Mouse (Mus musculus): ENCODE measurements around the gene Serp2.
A peak's percentile ranks its signal among the peaks of the same experiment; 100 is the strongest.
"Not testable (repeated sequence)": the region's sequence is repeated elsewhere in the genome, so short reads cannot be mapped to it uniquely, and the experiment has no call there.

The Serp2 gene

DNA sequence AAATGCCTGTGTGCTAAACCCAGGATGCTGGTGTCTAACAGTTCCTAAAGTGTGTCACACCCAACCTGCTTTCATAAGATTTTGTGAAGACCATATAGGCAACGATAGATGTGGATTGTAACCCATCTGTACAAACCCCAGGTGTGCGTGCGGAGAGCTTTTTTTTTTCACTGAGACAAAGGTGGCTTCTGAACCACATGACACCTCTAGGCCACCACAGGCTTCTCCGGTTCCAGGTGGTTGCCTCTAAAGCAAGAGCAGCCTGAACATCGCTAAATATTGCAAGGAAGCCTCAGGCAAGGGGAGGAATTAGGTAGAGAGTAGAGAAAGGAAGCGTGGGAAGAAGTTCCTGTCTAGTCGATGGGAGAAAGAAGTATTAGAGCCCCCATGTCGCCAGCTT, 10.0 kb upstream of the Serp2 start:
- H3K4me1 ChIP-seq (replicated peaks; ENCODE audit: low read depth, low read length) = 0 out of 2 replicates have a peak, but pooled peaks cover 3% of the 10 kb centered on the region
- no peaks in the 10 kb centered on the region for H3K36me3 ChIP-seq (ENCODE audit: insufficient read depth, low read length)
- H3K4me3 ChIP-seq (replicated peaks; ENCODE audit: low read length) = no peak overlapping the region
- peaks cover 6% of the 10 kb centered on the region; the same call in 1 of the 2 replicates for H3K27me3 ChIP-seq (ENCODE audit: insufficient read depth, low read length)
- TF ChIP-seq POU5F1 (IDR thresholded peaks at IDR 0.05; ENCODE audit: borderline replicate concordance, low read length) (no peak), CTCF (conservative IDR thresholded peaks at IDR 0.05; ENCODE audit: low read length) (no peak), NANOG (IDR thresholded peaks at IDR 0.05; ENCODE audit: borderline replicate concordance, low read length) (no peak)
- no peaks in the 10 kb centered on the region for H3K9me3 ChIP-seq (ENCODE audit: low read length)

DNA sequence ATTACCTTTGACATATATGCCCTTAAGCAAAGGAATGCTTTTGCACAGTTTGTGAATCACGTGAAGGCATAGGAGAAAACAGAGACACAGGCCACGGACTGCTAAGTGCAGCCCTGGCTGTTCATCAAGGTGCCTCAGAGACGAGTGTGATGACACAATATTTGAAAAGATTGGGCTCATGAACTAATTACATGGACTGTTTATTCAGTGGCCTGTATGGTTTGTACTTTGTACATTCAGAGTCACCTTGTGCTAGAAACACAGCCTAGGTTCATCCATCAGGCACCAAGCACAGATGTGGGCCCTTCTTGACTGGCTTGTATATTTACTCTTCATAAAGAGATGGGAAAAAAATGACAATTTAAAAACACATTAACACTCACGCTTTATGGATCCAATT, 9.5 kb upstream of the Serp2 start:
- Histone ChIP-seq H3K9me3 (ENCODE audit: low read length) (no peaks in the 10 kb centered on the region), H3K4me1 (replicated peaks; ENCODE audit: low read depth, low read length) (0 out of 2 replicates have a peak, but pooled peaks cover 3% of the 10 kb centered on the region), H3K27me3 (ENCODE audit: insufficient read depth, low read length) (peaks cover 11% of the 10 kb centered on the region), H3K4me3 (replicated peaks; ENCODE audit: low read length) (no peak overlapping the region), H3K36me3 (ENCODE audit: insufficient read depth, low read length) (no peaks in the 10 kb centered on the region)
- TF ChIP-seq POU5F1 (IDR thresholded peaks at IDR 0.05; ENCODE audit: borderline replicate concordance, low read length) (no peak), CTCF (conservative IDR thresholded peaks at IDR 0.05; ENCODE audit: low read length) (no peak), NANOG (IDR thresholded peaks at IDR 0.05; ENCODE audit: borderline replicate concordance, low read length) (no peak)

DNA sequence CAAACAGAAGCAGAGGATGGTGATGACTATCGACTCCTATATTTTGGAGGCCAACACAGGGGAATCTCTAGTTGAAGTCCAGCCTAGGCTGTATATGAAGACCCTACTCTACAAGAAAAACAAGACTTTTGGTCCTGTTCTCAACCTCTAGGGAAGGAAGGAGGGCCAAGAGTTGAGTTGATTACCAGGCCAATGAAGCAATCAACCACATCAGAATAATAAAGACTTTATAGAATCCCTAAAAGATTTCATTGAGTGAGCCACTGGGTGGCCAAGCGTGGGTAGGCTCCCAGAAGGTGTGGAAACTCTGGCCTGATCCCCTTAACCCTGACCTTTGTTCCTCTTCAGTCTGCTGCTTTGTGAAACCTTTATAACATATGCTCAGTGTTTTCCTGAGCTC, 2.5 kb upstream of the Serp2 start:
- Histone ChIP-seq H3K4me1 (replicated peaks; ENCODE audit: low read depth, low read length) (peaks cover 44% of the 10 kb centered on the region), H3K9me3 (ENCODE audit: low read length) (no peaks in the 10 kb centered on the region), H3K4me3 (replicated peaks; ENCODE audit: low read length) (no peak overlapping the region), H3K36me3 (ENCODE audit: insufficient read depth, low read length) (no peaks in the 10 kb centered on the region), H3K27me3 (ENCODE audit: insufficient read depth, low read length) (peaks cover 46% of the 10 kb centered on the region)
- no peak for TF ChIP-seq CTCF (conservative IDR thresholded peaks at IDR 0.05; ENCODE audit: low read length)
- TF ChIP-seq NANOG (IDR thresholded peaks at IDR 0.05; ENCODE audit: borderline replicate concordance, low read length) = peak; percentile 90

DNA sequence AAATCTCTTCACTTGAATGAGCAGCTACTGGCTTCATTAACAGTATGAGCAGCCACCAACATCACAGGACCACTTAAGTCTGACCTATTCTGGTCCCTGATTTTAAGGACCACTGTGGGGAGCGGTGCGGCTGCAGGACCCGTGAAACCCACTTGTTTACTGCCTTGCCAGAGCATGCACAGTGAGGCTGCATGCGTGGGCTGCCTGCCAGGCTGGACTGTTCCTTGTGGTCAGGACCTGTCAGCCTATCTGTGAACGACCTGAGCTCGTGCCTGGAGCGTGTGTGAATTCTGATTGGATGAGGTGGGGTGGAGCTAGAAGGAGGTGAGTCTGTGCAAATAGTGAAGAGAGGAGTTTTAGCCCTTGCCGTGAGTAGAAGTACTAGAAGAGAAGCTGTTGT, 1.5 kb upstream of the Serp2 start:
- Histone ChIP-seq H3K27me3 (ENCODE audit: insufficient read depth, low read length) (peaks cover 49% of the 10 kb centered on the region), H3K4me1 (replicated peaks; ENCODE audit: low read depth, low read length) (peaks cover 44% of the 10 kb centered on the region), H3K4me3 (replicated peaks; ENCODE audit: low read length) (0 out of 2 replicates have a peak overlapping the region, but pooled peaks have one; percentile 17)
- not testable (repeated sequence) for H3K36me3 ChIP-seq (ENCODE audit: insufficient read depth, low read length); H3K9me3 ChIP-seq (ENCODE audit: low read length)

DNA sequence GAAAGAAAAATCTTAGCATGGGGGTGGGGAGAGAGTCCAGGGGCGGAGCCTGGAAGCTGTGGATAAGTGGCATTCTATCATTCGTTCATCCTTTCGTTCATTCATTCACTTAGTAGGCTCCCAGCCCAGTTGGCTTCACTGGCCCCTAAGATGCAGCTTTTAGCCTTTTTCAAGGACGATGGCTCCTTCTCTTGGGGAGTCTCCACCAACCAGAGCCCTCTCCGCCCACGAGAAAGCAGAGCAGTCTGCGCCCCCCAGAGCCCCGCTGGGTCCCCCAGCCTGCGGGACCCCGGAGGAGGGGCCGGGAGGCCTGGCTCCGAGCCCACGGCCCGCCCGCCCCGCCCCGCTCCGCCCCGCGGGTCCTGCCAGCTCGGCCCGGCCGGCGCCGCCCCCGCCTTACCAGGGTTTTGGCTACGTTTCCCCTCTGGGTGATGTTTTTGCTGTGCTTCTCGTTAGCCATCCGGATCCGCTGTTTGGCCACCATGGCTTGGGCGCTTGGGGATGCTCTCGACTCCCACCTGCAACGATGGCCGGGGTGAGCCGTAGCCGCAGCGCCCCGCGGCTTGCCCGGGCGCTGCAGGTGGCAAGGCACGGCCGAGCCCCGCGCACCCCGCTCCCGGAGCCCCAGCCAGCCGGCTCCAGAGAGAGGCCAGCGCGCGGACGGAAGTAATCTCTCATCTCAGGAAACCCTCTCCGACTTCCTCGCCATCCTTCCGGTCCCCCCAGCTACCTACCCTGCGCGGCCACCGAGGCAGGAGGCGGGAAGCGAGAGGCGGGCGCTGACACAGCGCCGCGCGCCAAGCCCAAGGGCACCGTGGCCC, 448 bp downstream of the Serp2 start:
- H3K4me3 ChIP-seq (replicated peaks; ENCODE audit: low read length) = peak overlapping the region; percentile 87
- no peaks in the 10 kb centered on the region for H3K36me3 ChIP-seq (ENCODE audit: insufficient read depth, low read length)
- no peaks in the 10 kb centered on the region for H3K9me3 ChIP-seq (ENCODE audit: low read length)
- peaks cover 44% of the 10 kb centered on the region for H3K4me1 ChIP-seq (replicated peaks; ENCODE audit: low read depth, low read length)
- TF ChIP-seq CTCF (conservative IDR thresholded peaks at IDR 0.05; ENCODE audit: low read length) (no peak), POU5F1 (IDR thresholded peaks at IDR 0.05; ENCODE audit: borderline replicate concordance, low read length) (no peak), NANOG (IDR thresholded peaks at IDR 0.05; ENCODE audit: borderline replicate concordance, low read length) (no peak)
- peaks cover 44% of the 10 kb centered on the region for H3K27me3 ChIP-seq (ENCODE audit: insufficient read depth, low read length)

DNA sequence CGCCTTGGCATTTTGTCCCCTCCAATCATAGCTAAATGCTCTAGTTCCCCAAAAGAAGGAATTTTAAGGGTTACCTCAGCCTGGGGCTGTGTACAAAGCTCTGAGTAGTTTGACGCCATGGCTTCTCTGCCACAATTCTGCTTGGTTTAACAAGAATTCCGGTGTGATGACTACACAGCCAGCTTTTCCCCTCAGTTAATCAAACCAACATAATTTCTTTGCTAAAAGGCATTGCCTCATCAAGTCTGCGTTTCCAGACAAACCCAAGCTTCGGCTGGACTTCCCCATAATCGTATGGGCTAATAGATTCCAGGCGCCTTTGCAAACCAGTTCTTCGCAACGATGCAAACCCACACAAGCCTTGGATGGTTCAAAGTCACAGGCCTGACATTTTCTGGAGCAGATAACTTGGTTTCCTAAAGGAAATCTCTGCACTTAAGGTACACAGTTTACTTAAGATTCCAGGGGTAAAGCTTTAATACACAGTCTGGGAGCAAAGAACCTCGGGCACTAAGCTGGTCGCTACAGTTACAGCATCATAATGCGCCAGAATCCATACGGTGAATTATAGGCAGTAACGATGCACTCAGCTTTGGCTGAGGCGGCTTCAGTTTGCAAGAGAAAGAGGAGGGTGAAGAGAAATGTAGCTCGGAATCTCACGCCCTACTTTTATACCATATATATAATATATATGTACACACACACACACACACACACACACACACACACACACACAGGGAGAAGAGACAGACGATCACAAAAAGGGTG, 1.2 kb downstream of the Serp2 start:
- TF ChIP-seq NANOG (IDR thresholded peaks at IDR 0.05; ENCODE audit: borderline replicate concordance, low read length) (no peak), POU5F1 (IDR thresholded peaks at IDR 0.05; ENCODE audit: borderline replicate concordance, low read length) (no peak), CTCF (conservative IDR thresholded peaks at IDR 0.05; ENCODE audit: low read length) (no peak)

DNA sequence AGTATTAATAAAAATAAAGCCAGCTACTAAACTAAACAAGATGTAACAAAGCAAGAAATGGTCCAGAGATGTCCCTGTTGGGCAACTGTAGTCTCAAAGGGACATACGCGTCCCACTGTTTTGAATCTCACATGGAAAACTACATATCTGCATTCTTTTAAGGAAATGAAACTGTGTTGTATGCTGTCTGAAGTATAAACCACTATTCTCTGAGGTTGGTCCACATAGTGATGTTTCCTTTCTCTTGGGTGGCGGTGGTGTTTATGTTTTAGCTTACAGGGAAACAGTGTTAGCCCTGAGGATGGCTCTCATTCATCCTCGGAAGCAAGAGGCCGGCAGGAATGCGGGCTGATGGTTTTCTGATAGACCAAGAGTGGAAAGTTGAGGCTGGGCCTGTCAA, 12.6 kb downstream of the Serp2 start:
- TF ChIP-seq CTCF (conservative IDR thresholded peaks at IDR 0.05; ENCODE audit: low read length) (no peak), POU5F1 (IDR thresholded peaks at IDR 0.05; ENCODE audit: borderline replicate concordance, low read length) (no peak), NANOG (IDR thresholded peaks at IDR 0.05; ENCODE audit: borderline replicate concordance, low read length) (no peak)
- Histone ChIP-seq H3K4me1 (replicated peaks; ENCODE audit: low read depth, low read length) (peaks cover 19% of the 10 kb centered on the region), H3K4me3 (replicated peaks; ENCODE audit: low read length) (no peak overlapping the region), H3K9me3 (ENCODE audit: low read length) (peaks cover 5% of the 10 kb centered on the region), H3K36me3 (ENCODE audit: insufficient read depth, low read length) (no peaks in the 10 kb centered on the region), H3K27me3 (ENCODE audit: insufficient read depth, low read length) (0 out of 2 replicates have a peak, but pooled peaks cover 4% of the 10 kb centered on the region)

More for the DNA sequence above, 1.2 kb downstream of the Serp2 start:
- H3K27me3 ChIP-seq (ENCODE audit: insufficient read depth, low read length) = peaks cover 42% of the 10 kb centered on the region
- H3K9me3 ChIP-seq (ENCODE audit: low read length) = no peaks in the 10 kb centered on the region
- H3K4me1 ChIP-seq (replicated peaks; ENCODE audit: low read depth, low read length) = peaks cover 41% of the 10 kb centered on the region
- H3K4me3 ChIP-seq (replicated peaks; ENCODE audit: low read length) = peak overlapping the region; percentile 87
- no peaks in the 10 kb centered on the region for H3K36me3 ChIP-seq (ENCODE audit: insufficient read depth, low read length)

DNA sequence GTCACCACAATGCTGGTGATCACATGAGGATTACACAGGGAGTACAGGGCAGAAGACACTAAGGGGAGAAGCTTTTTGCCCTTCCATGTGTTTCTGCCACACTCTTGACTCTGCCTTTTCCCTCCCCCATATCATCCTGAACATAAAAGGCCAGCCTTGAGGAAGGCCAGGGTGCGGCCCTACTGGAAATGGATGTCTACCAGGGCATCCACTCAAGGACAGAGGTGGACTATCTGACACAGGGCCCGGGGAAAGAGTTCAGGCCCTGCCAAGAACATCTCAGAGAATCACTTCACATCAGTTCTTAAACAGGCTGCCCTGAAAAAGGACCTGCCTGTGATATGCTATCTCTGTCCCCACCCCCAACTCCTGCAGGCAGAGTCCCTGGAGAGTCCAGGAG, 15.3 kb downstream of the Serp2 start:
- TF ChIP-seq NANOG (IDR thresholded peaks at IDR 0.05; ENCODE audit: borderline replicate concordance, low read length) (no peak), CTCF (conservative IDR thresholded peaks at IDR 0.05; ENCODE audit: low read length) (no peak), POU5F1 (IDR thresholded peaks at IDR 0.05; ENCODE audit: borderline replicate concordance, low read length) (no peak)

More for the DNA sequence above, 15.3 kb downstream of the Serp2 start:
- Histone ChIP-seq H3K9me3 (ENCODE audit: low read length) (no peaks in the 10 kb centered on the region), H3K4me1 (replicated peaks; ENCODE audit: low read depth, low read length) (peaks cover 19% of the 10 kb centered on the region), H3K36me3 (ENCODE audit: insufficient read depth, low read length) (no peaks in the 10 kb centered on the region), H3K4me3 (replicated peaks; ENCODE audit: low read length) (no peak overlapping the region), H3K27me3 (ENCODE audit: insufficient read depth, low read length) (0 out of 2 replicates have a peak, but pooled peaks cover 4% of the 10 kb centered on the region)
